Mouse (Mus musculus): ENCODE results near the gene Uqcc3.
"Not testable (repeated sequence)": the region's sequence is repeated elsewhere in the genome, so short reads cannot be mapped to it uniquely, and the experiment has no call there.

The Uqcc3 gene

GRCm38 (mm10) chr19:8895397-8895960, 14.8 kb upstream of the Uqcc3 start:
- no peak for DNase-seq (ENCODE audit: low spot score in 2 of 2)

DNA sequence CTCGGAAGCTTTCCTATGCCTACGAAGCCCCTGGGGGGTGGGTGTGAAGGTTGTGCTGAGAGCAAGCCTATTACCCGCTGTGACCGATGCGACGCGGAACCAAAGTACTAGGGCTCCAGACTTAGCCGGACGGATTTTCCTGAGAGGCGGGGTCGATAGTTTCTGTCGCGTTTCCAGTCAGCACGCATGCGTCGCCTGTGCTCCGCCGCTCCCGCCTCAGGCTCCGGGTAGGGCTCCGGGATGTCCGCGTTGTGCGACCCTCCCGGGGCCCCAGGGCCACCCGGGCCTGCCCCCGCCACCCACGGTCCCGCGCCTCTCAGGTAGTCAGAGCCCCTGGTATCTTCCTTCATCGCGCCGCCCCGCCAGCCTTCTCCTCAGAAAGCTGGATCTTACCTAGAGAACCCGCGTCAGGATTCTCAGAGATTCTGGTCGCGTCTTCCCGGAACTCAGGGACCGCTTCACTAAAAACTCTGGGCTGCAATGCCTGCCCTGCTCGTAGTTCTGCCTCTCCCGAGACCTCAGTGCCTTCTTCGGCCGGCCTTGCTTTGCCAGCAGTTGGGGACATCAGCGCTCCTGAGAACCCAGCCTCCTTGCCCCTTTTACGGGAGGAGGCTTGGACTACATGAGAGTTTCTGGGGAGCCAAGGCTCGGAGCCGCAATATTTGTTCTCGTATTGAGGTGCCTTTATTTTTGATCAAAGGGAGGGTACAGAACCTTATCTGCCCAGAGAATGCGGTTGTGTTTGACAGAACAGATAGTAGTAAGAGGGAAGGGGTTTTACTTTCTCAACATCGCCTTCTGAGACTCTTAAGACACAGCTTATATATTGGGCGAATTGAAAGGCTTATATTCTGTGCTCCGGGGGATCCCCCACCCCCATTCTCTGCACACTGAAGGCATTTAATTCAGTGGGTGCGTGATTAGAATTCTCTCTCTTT, 12.4 kb upstream of the Uqcc3 start, which contains the start of gene Ints5:
Gene Ints5, plus strand, starts transcription at position 177 of the 938 bp plus-strand sequence.
- DNase-seq (ENCODE audit: low spot score in 2 of 2) = peak; percentile 86 to 94

DNA sequence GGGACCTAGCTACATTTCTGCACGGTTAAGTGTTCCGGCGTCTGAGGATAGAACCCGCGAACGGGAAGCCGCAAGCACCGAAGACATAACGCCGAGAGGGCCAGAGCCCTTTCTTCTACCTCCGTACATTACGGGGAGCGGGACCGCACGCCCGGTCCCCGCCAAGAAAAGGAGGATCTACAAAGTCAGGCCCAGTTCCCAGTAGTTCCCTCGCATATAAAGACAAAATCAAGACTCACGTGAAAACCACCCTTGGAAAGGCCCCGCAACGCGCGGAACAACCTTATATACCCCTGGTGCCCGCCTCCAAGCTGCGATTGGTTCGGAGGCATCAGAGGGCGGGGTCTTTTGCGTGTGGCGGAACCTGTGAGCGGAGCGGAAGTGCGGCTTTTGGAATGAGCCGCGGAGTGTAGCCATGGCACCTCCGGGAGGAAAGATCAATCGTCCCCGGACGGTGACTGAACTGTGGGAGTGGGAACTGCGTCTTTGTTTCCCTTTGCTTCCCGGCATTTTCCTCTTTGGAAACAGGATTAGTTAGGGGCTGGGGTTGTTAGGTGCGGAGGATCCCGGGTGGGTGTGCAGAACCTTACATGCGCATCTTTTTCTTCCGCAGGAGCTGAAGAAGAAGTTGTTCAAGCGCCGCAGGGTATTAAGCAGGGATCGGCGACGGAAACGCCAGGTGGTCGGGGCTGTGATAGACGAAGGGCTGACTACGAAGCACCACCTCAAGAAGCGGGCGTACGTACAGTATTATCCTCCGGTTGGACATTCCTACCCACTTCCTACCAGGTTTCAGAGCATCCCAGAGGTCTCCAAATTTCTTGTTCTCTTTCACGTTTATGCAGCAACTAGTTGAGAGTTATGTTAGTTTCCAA, 8.0 kb upstream of the Uqcc3 start, which contains the start of the genes 1810009A15Rik and Gm49416:
Gene 1810009A15Rik, plus strand, starts transcription at position 343 of the 875 bp plus-strand sequence.
Gene Gm49416, plus strand, starts transcription at position 416 of the 875 bp plus-strand sequence.
- DNase-seq (ENCODE audit: low spot score in 2 of 2) = peak; percentile 96 to 97

- DNase-seq (ENCODE audit: low spot score in 2 of 2) = no peak
Measured at GRCm38 (mm10) chr19:8887585-8888463, 7.1 kb upstream of the Uqcc3 start.

DNA sequence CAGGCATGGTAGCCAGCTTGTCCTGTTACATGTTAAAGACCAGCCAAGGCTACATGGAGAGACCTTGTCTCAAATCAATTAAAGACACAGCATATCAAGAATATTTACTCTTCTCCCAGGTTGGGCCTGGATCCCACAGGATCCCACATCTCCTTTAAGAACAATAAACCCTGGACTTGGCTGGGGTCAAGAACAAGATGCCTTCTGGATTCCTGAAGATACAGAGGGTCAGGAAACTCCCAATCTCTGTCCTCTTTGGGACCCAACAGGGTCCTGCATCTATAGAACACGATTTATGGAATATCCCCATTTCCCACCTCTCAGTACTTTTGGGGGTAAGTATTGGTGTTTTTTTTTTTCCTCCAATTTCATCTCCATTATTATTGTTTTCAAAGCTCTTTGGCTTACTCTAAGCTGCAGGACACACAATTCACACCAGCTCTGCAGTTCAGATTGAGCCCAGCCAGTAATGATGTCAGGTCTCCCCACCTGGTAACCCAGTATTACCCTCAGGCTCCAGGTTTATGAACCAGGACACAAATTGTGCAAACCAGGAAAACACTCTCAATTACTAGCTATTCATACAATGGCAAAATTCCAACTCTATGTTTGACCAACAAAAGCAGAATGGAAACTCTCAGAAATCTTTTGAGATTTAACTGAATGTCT, 6.3 kb upstream of the Uqcc3 start:
- DNase-seq (ENCODE audit: low spot score in 2 of 2) = no peak

GRCm38 (mm10) chr19:8883616-8884015, 2.9 kb upstream of the Uqcc3 start, which contains the start of the genes Lbhd1 and Gm49403:
Lbhd1 (plus strand) TSS chr19:8883732.
Gm49403 (plus strand) TSS chr19:8883930.
- no peak for DNase-seq (ENCODE audit: low spot score in 2 of 2)

GRCm38 (mm10) chr19:8881034-8881392, 290 bp upstream of the Uqcc3 start:
- no peak for DNase-seq (ENCODE audit: low spot score in 2 of 2)

DNA sequence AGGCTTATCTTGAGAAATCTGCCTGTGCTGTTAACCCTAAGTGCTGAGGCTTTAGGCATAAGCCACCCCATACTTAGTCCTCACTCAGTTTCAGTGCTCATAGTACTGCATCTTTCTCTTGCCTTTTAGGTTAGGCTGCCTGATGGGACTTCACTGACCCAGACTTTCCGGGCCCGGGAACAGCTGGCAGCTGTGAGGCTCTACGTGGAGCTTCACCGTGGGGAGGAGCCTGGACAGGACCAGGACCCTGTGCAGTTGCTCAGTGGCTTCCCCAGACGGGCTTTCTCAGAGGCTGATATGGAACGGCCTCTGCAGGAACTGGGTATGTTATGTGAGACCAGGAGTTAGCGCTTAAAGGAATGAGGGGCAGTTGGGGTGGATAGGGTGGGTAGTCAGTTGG, 5.7 kb downstream of the Uqcc3 start:
- no peak for DNase-seq (ENCODE audit: low spot score in 2 of 2)

- DNase-seq (ENCODE audit: low spot score in 2 of 2) = peak in 1 of 2 experiments; percentile 60
Measured at GRCm38 (mm10) chr19:8872266-8872840, 8.4 kb downstream of the Uqcc3 start.

- peak; percentile 94 to 95 for DNase-seq (ENCODE audit: low spot score in 2 of 2)
Measured at GRCm38 (mm10) chr19:8871267-8872186, 9.2 kb downstream of the Uqcc3 start, which contains the start of gene Ubxn1. Ubxn1 (plus strand) TSS chr19:8871496.

- no peak for DNase-seq (ENCODE audit: low spot score in 2 of 2)
Measured at GRCm38 (mm10) chr19:8870838-8871237, 9.9 kb downstream of the Uqcc3 start.

- DNase-seq (ENCODE audit: low spot score in 2 of 2) = not testable (repeated sequence)
Measured at GRCm38 (mm10) chr19:8870381-8870780, 10.3 kb downstream of the Uqcc3 start.

DNA sequence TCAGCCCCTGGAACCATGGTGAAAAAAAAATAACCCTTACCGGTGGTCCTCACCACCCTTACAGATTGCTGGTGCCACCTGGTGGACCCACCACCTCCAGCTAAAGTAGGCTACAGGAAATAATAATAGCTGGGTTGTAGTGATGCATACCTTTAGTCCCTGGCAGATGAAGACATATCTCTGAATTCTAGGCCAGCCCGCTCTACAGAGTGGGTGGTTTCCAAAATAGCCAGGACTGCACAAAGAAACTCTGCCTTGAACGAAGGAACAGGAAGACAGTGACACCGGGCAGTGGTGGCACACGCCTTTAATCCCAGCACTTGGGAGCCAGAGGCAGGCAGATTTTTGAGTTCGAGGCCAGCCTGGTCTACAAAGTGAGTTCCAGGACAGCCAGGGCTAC, 16.5 kb downstream of the Uqcc3 start:
- no peak for DNase-seq (ENCODE audit: low spot score in 2 of 2)

- DNase-seq (ENCODE audit: low spot score in 2 of 2) = peak in 1 of 2 experiments; percentile 40
Measured at GRCm38 (mm10) chr19:8859018-8859417, 21.7 kb downstream of the Uqcc3 start.

GRCm38 (mm10) chr19:8857689-8858088, 23.0 kb downstream of the Uqcc3 start:
- peak in 1 of 2 experiments; percentile 42 for DNase-seq (ENCODE audit: low spot score in 2 of 2)

DNA sequence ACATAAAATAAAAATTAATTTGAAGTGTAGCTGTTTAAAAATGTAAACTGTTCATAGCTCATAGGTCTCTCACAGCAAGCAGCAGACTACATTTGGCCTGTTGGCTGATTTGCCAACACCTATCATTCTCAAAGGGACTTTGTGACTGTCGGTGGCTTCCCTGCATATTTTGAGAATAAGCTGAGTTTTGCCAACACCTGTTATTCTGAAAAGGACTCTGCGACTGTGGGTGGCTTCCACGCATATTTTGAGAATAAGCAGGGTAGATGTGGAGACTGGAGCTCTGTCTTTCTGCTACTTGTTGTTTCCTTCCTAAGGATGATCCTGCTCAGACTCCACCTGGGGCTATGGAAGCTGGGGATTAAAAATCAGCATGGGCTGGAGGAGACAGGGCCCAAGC, 27.6 kb downstream of the Uqcc3 start:
- DNase-seq (ENCODE audit: low spot score in 2 of 2) = no peak

- no peak for DNase-seq (ENCODE audit: low spot score in 2 of 2)
Measured at GRCm38 (mm10) chr19:8852236-8852928, 28.3 kb downstream of the Uqcc3 start.

GRCm38 (mm10) chr19:8851639-8852038, 29.1 kb downstream of the Uqcc3 start:
- no peak for DNase-seq (ENCODE audit: low spot score in 2 of 2)

Measured in spleen, postnatal 4 days (tissue).